Mouse (Mus musculus): ENCODE data around the gene Rxylt1. TPM values are rescaled to one million over a fixed set of nuclear protein-coding genes. Genes with fewer than 3 reads are reported as not detected.

The Rxylt1 gene
- total RNA-seq (2023), result 10 to 100 TPM; 24.4 to 28.6 TPM

GRCm38 (mm10) chr10:122096980-122097844 lies at the start of gene Rxylt1:
Rxylt1 (minus strand) TSS chr10:122097371.

GRCm38 (mm10) chr10:122046904-122047726 lies 50.1 kb downstream of the Rxylt1 start, which contains the start of gene Srgap1:
Srgap1 (minus strand) TSS chr10:122047315.

Other genes starting within 250 kb of the Rxylt1 start
- gene Srgap1, start 50.1 kb downstream of the Rxylt1 start, total RNA-seq (2023), result under 1 TPM in 1 of 2 experiments, not detected in 1; 0.09 TPM